Mouse (Mus musculus): ENCODE results near the gene Kxd1. TPM values are rescaled to one million over a fixed set of nuclear protein-coding genes. Genes with fewer than 3 reads are reported as not detected.

Gene Kxd1
- total RNA-seq, 4 experiments from 2014 or later = 97.9 to 114 (median 103) TPM

- no peak for DNase-seq (ENCODE audit: low spot score)
Measured at GRCm38 (mm10) chr8:70494416-70494945, 33.3 kb downstream of the Kxd1 start.

- no peak for DNase-seq (ENCODE audit: low spot score)
Measured at GRCm38 (mm10) chr8:70493692-70494415, 33.9 kb downstream of the Kxd1 start.

- DNase-seq (ENCODE audit: low spot score) = no peak
Measured at GRCm38 (mm10) chr8:70492664-70493640, 34.8 kb downstream of the Kxd1 start, which contains the start of gene Crlf1. Gene Crlf1 (plus strand): TSS chr8:70493158.

DNA sequence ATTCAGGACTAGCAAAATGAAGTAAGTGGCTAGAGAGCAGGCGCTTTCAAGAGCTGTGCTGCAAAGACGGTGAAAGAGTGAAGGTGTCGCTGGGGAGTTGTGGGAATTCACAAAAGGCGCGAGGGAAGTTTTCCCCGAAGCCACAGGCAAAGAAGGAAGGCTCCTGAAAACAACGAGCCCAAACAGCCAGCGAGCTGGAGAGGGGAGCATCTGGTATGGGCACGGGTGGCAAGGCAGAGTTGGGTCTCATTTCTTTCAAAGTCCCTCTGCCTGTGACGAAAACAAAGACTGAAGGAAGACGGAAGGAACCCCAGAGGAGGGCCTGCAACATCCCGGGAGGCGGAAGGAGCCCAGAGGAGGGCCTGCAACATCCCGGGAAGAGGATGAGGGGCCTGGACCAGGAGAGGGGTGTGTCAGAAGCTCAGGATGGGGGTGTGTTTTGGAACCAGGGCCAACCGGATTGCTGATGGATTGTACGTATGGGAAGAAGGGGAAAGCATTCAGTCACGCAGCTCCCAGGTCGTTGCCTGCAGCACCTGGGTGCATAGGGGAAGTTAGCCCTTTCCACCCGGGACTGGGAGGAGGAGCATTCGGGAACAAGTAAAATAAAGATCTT is 36.8 kb downstream of the Kxd1 start:
- no peak for DNase-seq (ENCODE audit: low spot score)

GRCm38 (mm10) chr8:70490061-70490879 is 37.5 kb downstream of the Kxd1 start:
- no peak for DNase-seq (ENCODE audit: low spot score)

GRCm38 (mm10) chr8:70489576-70489975 is 38.2 kb downstream of the Kxd1 start:
- DNase-seq (ENCODE audit: low spot score) = no peak

GRCm38 (mm10) chr8:70488931-70489470 is 38.8 kb downstream of the Kxd1 start:
- DNase-seq (ENCODE audit: low spot score) = no peak

- no peak for DNase-seq (ENCODE audit: low spot score)
Measured at GRCm38 (mm10) chr8:70487993-70488796, 39.6 kb downstream of the Kxd1 start.

- no peak for DNase-seq (ENCODE audit: low spot score)
Measured at GRCm38 (mm10) chr8:70486941-70487520, 40.7 kb downstream of the Kxd1 start, which contains the start of gene Tmem59l. Gene Tmem59l (minus strand): TSS chr8:70487358.

DNA sequence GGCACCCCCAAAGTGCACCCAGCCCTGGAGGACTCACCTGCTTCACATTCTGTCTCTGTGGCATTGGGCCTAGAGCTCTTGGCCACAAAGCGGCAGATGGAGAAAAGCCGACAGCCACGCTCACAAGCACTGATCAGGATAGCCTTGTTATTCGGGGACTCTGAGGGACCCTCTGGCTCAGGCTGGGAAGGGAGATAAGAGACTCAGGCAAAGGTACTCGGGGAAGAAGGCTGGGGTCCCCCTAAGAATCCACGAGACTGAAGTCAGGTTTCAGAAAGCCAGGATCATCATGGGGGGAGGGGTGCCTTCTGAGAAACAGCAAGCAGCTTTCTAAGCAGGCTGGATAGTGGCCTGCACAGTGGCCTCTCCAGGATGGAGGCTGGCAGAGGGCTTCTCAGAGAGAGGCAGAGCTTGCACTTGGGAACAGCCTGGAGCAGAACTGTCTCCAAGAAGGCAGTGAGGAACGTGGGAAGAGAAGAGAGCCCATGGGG is 41.5 kb downstream of the Kxd1 start:
- DNase-seq (ENCODE audit: low spot score) = no peak

- DNase-seq (ENCODE audit: low spot score) = no peak
Measured at GRCm38 (mm10) chr8:70482943-70483342, 44.8 kb downstream of the Kxd1 start.

DNA sequence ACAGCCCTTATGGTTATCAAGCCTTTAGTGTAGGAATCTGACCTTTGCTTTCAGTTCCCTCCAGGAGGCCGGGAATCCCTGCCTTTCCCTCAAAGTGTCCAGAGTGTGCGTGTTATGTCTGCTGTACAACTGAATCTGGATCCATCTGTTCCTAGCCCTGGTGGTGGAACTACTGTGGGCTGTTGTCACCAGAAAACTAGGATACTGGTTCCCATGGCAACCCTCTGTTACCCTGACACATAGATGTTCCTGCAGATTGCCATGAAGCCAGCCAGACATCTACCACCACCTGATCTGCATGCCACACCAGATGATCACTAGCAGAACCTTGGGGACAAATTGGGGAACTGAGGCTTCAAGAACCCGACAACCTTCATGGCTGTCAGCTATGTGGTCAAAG is 45.8 kb downstream of the Kxd1 start:
- no peak for DNase-seq (ENCODE audit: low spot score)

DNA sequence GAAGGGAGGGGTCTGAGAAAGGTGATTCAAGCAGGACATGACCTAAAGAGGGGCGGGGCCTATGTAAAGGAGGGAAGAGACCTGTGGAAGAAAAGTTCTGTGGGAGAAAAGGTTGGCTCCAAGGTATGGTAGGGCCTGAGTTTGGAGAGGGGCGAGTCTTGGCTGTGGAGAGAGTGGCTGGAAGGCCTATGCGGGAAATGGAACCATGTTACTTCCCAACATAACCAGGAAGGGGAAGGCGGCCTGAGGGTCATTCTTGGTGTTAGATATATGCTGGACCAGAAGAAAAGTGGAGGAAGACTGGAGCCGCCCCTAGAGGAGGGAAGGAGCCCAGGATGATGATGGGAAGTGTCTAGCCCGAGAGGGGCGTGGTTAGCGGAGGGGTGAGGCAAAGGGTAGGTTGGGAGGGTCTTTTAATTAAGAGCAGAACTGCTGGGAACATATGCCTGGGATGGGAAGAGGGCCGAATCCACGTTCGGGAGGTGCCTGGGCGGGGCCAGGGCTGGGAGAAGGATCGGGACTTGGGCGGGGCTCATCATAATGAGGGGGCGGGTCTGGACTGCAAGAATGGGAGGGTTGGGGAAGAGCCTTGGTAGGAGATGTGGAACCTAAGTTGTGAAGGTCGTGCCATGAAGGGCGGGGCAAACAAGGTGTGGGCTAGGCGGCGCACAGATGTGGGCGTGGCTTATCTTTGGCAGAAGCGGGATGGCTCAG is 50.3 kb downstream of the Kxd1 start:
- DNase-seq (ENCODE audit: low spot score) = no peak

- peak; percentile 94 for DNase-seq (ENCODE audit: low spot score)
Measured at GRCm38 (mm10) chr8:70476333-70477268, 51.2 kb downstream of the Kxd1 start, which contains the start of gene Klhl26. Gene Klhl26 (minus strand): TSS chr8:70476968.

- no peak for DNase-seq (ENCODE audit: low spot score)
Measured at GRCm38 (mm10) chr8:70471856-70472255, 55.9 kb downstream of the Kxd1 start.

DNA sequence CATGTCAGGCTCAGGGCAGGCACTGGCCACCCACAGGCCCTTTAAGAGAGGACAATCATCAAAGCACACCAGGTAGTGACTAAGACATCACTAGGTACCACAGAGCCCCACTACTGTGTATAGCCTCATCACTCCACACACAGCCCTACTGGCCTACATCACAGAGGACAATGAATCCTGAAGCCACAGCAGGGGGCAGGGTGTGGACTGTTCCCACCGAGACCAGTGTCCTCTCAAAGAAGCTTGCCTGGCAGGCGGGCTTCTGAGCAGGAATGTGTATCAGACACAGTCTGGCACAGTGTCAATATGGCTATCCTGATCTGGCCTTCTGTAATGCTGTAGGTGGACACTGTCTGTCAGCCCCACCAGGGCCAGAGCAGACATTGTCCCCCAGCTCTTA is 57.8 kb downstream of the Kxd1 start:
- no peak for DNase-seq (ENCODE audit: low spot score)

GRCm38 (mm10) chr8:70469295-70469916 is 58.4 kb downstream of the Kxd1 start:
- no peak for DNase-seq (ENCODE audit: low spot score)
